Mouse (Mus musculus): ENCODE measurements at regions not wholly inside any gene's neighbourhood (a gene's known extent, or its start where the extent isn't known, plus 50 kb on each side); places are given as distances from the start of the nearest gene placed in this dataset.

- TF ChIP-seq CTCF (IDR thresholded peaks at IDR 0.05; ENCODE audit: borderline replicate concordance, control insufficient read depth, extremely low read depth, insufficient read depth, low read length, poor library complexity) = no peak
- TF ChIP-seq POLR2A (IDR thresholded peaks at IDR 0.05; ENCODE audit: control insufficient read depth, extremely low read depth, insufficient read depth, low read length, poor library complexity) = no peak
Observed at GRCm38 (mm10) chr13:42383099-42383498, 81.8 kb downstream of the Edn1 start.
